Mouse (Mus musculus) A20 (cell line): Measurements from ENCODE around the gene Sec22a.

Experiments
- DNase-seq: peaks from one replicate; pipeline ENCODE4 v3.0.0-alpha.2; 2011; ENCODE audit warnings: low read depth, low spot score

Gene Sec22a

DNA sequence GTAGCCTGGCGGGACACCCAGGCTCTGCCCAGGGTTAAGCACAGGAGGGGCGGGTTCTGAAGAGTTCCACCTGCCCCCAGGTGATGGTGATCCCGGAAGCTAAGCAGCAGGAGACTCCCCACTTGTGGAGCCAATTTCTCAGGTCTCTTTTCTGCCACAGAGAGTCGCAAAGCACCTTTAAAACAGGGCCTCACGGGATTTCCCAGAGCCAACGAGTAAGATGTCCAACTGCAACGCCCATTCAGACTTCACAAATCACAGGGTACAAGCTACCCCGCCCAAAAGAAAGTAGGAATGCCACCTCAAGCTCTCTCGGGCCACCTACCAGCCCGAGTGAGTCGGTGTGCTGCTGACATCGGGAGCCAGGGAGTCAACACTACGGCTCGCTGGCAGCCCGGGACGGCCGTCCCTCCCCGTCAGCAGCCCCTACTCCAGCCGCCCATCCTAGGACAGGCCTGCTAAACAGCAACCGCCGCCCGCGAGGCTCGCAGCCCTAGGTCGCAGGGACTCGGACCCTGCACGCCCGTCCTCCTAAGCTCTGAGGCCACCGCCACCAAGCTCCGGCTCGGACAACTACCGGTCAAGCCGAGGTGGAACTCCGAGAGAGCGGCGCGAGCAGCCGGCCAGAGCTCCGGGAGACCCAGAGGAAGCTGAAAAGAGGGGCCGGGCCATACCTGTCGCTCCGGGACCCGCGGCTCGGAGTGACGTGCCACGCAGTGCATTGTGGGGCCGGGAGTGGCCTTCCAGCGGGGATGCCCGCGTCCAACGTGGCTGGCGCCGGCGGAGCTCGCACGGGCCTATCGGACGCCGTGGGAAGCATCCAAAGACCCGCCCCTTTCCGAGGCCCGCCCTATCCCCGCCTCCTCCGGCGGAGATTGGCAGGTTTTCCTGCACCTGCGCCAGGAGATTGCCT, at the start of gene Sec22a:
Sec22a (minus strand) TSS at position 769 of the 913 bp plus-strand sequence.
- DNase-seq: peak; percentile 96

DNA sequence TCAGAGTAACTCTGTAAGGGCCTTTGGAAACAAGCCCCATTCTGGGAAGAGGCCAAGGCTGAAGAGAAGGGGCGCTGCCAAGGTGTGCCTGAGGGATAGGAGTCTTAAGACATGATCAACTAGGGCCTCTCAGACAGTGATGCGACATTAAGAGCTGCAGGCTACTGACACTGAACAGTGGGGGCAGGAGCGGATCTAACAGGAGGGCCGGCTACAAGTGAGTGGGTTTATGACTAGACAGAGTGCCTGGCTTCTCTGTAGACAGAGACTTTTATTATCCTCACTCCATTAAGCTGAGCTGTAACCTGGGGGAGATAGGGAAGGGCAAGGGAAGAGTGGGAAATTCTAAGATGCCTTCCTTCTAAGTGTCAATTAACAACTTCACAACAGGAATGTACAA, 43.0 kb upstream of the Sec22a start:
- no peak for DNase-seq

DNA sequence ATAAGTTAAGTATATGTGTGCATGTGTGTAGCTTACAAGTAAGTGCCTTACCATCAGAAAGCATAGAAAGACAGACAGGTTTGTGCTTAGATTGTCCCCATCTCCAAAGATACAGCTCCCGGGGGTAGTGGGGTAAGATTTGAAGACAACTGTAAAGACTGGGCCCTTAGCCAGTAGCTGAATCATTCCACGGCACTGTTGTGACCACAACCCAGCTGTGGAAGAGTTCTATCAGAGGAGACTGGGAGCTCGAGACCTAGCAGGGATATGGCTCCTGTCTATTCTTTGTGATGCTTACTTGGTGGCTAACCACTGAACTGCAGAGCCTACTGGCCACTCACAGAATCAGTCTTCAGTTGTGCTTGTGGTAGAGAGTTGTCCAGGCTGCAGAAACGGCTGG, 42.4 kb upstream of the Sec22a start:
- no peak for DNase-seq

GRCm38 (mm10) chr16:35405348-35406080, 41.8 kb upstream of the Sec22a start:
- DNase-seq: no peak

GRCm38 (mm10) chr16:35404864-35405263, 41.1 kb upstream of the Sec22a start:
- no peak for DNase-seq

GRCm38 (mm10) chr16:35403891-35404290, 40.2 kb upstream of the Sec22a start:
- no peak for DNase-seq

DNA sequence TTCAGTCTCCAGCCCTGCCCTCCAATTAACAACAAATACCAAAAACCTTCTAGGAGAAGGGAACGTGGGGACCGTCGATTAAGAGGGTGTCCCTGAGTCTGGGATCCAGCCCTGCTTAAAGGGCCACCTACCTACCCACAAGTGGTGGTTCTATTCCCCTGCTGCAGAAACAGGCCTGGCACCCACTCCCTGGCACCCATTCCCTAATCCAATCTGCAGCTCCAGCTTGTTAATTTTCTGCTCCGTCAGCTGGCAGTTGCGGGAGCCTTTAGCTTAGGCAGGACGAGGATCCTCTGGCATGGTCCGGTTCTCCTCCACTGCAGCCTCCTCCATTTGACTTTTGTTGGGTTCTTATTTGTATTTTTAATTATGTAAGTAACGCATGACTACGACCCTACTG, 39.6 kb upstream of the Sec22a start:
- no peak for DNase-seq

GRCm38 (mm10) chr16:35392813-35393212, 29.1 kb upstream of the Sec22a start:
- no peak for DNase-seq

DNA sequence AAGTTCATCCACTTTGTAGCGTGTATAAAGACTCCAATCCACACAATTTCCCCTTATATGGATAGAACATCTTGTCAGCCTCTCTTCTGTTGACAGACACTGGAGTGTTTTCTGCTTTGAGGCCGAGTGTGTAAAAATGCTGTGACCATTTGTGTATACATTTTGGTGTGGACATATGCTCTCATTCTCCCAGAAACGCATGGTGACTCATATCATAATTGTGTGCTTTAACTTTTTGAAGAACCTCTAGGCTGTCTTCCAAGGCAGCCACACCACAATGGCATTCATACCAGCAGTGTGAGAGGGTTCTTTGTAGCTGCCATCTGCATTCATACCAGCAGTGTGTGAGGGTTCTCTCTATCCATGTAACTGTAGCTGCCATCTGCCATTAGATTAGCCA, 21.9 kb upstream of the Sec22a start:
- DNase-seq: no peak

DNA sequence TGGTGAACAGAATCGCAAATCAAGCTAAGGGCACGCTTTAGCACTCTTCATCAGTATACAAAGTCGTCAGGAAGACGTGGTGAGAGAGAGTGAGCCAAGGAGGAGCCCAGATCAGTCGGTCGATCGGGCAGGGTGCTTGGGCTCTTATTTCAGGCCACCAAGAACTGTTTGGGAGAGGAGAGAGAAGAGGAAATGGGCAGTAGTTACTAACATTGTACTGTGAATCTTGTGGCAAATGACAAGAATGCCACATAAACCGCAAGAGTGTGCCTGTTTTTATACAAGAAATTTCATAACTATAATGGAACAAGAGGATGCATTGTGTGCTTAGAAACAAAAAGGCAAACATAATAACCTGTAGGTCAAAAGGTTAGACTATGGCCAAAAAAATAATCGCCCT, 16.3 kb upstream of the Sec22a start:
- no peak for DNase-seq

DNA sequence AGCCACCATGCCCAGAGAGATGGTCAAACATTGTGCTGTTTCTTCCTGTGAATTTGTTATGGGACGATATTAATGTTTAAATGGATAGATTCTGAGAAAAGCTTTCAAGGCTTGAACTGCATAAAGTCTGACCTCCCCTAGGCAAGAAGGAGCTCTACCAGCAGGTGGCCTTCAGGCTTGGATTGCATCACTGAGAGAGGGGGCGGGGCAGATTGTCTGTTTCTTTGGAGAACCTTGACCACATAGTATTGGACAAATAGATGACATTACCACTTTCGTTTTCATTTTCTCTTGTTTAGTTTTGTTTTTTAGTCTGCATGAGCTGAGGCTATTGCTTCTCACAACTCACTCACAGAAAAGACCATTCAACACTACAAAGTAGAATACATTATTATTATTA, 15.6 kb upstream of the Sec22a start:
- peak; percentile 32 for DNase-seq

DNA sequence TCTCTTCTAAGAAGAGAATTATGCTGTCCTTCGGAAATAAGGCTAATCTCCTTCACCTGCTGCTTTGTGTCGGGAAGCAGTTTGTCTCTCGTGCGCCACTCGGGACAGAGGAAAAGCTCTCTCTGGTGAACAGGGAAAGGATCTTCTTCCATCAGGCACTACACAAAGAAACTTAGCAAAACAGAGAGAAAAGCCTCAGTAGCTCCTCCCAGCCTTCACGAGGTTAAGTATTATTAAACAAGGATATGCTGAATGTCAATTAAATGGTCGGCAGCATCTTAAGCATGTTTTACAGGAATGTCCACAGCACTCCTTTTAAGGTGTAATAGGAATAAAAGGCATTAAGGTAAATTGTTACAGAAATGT, 328 bp upstream of the Sec22a start:
- no peak for DNase-seq

GRCm38 (mm10) chr16:35362221-35362620, 1.5 kb downstream of the Sec22a start:
- DNase-seq: peak; percentile 8

- DNase-seq: peak; percentile 79
Measured at GRCm38 (mm10) chr16:35360593-35360992, 3.1 kb downstream of the Sec22a start.

- no peak for DNase-seq
Measured at GRCm38 (mm10) chr16:35357449-35357848, 6.3 kb downstream of the Sec22a start.

- no peak for DNase-seq
Measured at GRCm38 (mm10) chr16:35330451-35330850, 33.3 kb downstream of the Sec22a start.

DNA sequence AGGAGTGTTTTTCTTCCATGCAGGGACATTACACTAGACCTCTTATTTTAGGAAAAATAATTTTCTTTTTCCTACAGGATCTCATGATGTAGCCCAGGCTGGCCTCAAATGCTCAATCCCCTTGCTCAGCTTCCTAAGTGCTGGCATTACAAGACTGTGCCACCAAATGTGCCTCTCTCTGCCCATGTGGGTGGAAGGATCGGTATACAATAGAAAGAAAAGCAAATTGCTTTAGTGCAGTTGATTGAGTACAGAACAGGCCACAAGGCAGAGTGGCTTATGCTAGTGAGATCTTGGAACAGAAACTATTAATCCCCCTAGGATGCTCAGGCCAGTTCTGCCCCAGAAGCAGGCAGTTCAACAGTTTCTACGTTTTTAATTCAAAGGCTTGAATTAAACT, 43.9 kb downstream of the Sec22a start:
- DNase-seq: no peak

- peak; percentile 46 for DNase-seq
Measured at GRCm38 (mm10) chr16:35319335-35319734, 44.4 kb downstream of the Sec22a start.

- DNase-seq: no peak
Measured at GRCm38 (mm10) chr16:35318397-35318796, 45.3 kb downstream of the Sec22a start.

DNA sequence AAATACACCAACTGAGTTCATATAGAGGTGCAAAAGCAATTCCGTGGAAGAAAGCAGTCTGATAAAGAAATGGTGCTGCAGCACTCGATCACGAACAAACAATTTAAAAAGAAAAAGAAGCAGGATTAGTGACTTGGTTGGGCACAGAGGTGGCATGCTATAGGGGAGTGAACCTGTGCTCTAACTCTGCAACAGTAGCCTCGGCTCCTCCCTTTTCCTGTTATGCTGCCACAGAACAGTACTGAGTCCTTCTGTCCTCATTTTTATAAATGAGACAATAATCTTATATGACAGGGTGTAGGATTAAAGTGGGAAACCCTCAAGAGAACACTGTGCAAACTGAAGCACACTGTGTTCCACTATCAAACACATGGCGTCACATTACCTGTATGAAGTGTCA, 46.3 kb downstream of the Sec22a start:
- DNase-seq: no peak

GRCm38 (mm10) chr16:35316856-35317264, 46.9 kb downstream of the Sec22a start:
- DNase-seq: peak; percentile 42

GRCm38 (mm10) chr16:35315496-35315895, 48.2 kb downstream of the Sec22a start:
- no peak for DNase-seq

GRCm38 (mm10) chr16:35311586-35311985, 52.1 kb downstream of the Sec22a start:
- no peak for DNase-seq
